Mouse (Mus musculus) midbrain, embryonic 16.5 days (tissue): ENCODE data around the gene Kcnt2. TPM values are rescaled to one million over a fixed set of nuclear protein-coding genes. Genes with fewer than 3 reads are reported as not detected.

Experiments used
- ATAC-seq: fragments of 200-750 bp; cut with Nextera tagmentation; 2 replicates; pipeline ENCODE4 v1.8.0; 2017; ENCODE audit warnings: moderate TSS enrichment
- H3K27ac ChIP-seq: fragments of 300-500 bp; sonication (generic); 2 replicates; pipeline ENCODE4 v1.5.1; 2014; ENCODE audit warnings: mild to moderate bottlenecking, low read length, mixed read lengths
- H3K27me3 ChIP-seq: fragments of 300-500 bp; sonication (generic); 2 replicates; pipeline ENCODE4 v1.6.1; 2014; ENCODE audit warnings: low read depth, low read length, mixed read lengths; ENCODE audit not compliant: control insufficient read depth, insufficient read depth
- H3K36me3 ChIP-seq: fragments of 300-500 bp; sonication (generic); 2 replicates; pipeline ENCODE4 v1.6.1; 2014; ENCODE audit warnings: mild to moderate bottlenecking, low read length, moderate library complexity, mixed read lengths; ENCODE audit not compliant: control insufficient read depth, insufficient read depth
- H3K4me1 ChIP-seq: fragments of 300-500 bp; sonication (generic); 2 replicates; pipeline ENCODE4 v1.6.1; 2014; ENCODE audit warnings: mild to moderate bottlenecking, low read length, mixed read lengths; ENCODE audit not compliant: control insufficient read depth, insufficient read depth
- H3K4me2 ChIP-seq: fragments of 300-500 bp; sonication (generic); 2 replicates; pipeline ENCODE4 v1.6.1; 2014; ENCODE audit warnings: mild to moderate bottlenecking, low read length, mixed read lengths
- H3K4me3 ChIP-seq: fragments of 300-500 bp; sonication (generic); 2 replicates; pipeline ENCODE4 v1.5.1; 2014; ENCODE audit warnings: low read depth, mild to moderate bottlenecking, low read length, moderate library complexity, mixed read lengths
- H3K9ac ChIP-seq: fragments of 300-500 bp; sonication (generic); 2 replicates; pipeline ENCODE4 v1.6.1; 2014; ENCODE audit warnings: low read depth, low read length, mixed read lengths
- H3K9me3 ChIP-seq: fragments of 300-500 bp; sonication (generic); replicated peaks from 2 replicates; pipeline ENCODE4 v1.6.1; 2014; ENCODE audit warnings: mild to moderate bottlenecking, low read length, mixed read lengths; ENCODE audit not compliant: control insufficient read depth, poor library complexity, severe bottlenecking
- whole genome bisulfite sequencing: fragments of 180-500 bp; shearing (Covaris S2); extraction: QIAGEN DNeasy Blood & Tissue Kit; methylation state at CpG from one replicate; pipeline ENCODE4 v1.1.7; 2014; 5-methylcytosine and 5-hydroxymethylcytosine counted together
- polyA plus RNA-seq: library from polyadenylated mRNA; unstranded; fragments of >200 nt; fragmentation: Nextera tagmentation; extraction: Ambion mirVana; gene quantifications from 2 replicates; pipeline ENCODE4 v1.2.1, GENCODE M21; 2015

Gene Kcnt2
- polyA plus RNA-seq, 1 experiment from 2014 or later = 3.8 TPM

- H3K36me3 ChIP-seq = no peaks in the 10 kb centered on the region
- no peaks in the 10 kb centered on the region for H3K9me3 ChIP-seq
- H3K27me3 ChIP-seq = no peaks in the 10 kb centered on the region
- no peak for ATAC-seq
- WGBS = 85% methylated on average over 3 of the region's 3 CpGs
- no peak overlapping the region for H3K9ac ChIP-seq
- no peak overlapping the region for H3K4me3 ChIP-seq
- no peak overlapping the region for H3K4me2 ChIP-seq
- no peaks in the 10 kb centered on the region for H3K4me1 ChIP-seq
- no peak overlapping the region for H3K27ac ChIP-seq
Measured at GRCm38 (mm10) chr1:140333702-140334101, 87.7 kb downstream of the Kcnt2 start.

- Histone ChIP-seq H3K4me1 (no peaks in the 10 kb centered on the region), H3K9ac (no peak overlapping the region), H3K4me2 (no peak overlapping the region), H3K27me3 (no peaks in the 10 kb centered on the region), H3K9me3 (no peaks in the 10 kb centered on the region), H3K4me3 (no peak overlapping the region), H3K36me3 (no peaks in the 10 kb centered on the region), H3K27ac (no peak overlapping the region)
- ATAC-seq = no peak
Measured at GRCm38 (mm10) chr1:140338417-140338816, 92.5 kb downstream of the Kcnt2 start.

DNA sequence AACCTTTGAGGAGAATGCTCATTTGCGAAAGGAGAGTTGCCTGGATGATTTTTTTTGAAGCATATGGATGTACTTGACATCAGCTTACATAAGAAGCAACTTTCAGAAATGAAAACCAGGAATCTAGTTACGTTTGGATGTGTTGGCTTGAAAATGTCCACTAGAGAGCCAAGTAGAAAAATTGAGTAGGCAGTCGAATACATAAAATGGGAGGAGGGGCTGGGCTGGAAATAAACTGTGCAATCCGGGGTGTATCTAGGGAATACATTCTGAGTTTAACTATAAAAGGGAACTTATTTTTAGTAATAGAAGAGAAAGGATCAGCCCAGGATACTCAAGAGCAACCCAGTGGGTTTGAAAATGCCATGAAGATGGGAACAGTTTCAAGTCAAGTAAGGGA is 93.4 kb downstream of the Kcnt2 start:
- 78% methylated on average over 4 of the region's 4 CpGs for WGBS
- Histone ChIP-seq H3K36me3 (no peaks in the 10 kb centered on the region), H3K4me3 (no peak overlapping the region), H3K4me1 (no peaks in the 10 kb centered on the region), H3K27ac (no peak overlapping the region), H3K9me3 (no peaks in the 10 kb centered on the region), H3K4me2 (no peak overlapping the region), H3K9ac (no peak overlapping the region), H3K27me3 (no peaks in the 10 kb centered on the region)
- no peak for ATAC-seq

DNA sequence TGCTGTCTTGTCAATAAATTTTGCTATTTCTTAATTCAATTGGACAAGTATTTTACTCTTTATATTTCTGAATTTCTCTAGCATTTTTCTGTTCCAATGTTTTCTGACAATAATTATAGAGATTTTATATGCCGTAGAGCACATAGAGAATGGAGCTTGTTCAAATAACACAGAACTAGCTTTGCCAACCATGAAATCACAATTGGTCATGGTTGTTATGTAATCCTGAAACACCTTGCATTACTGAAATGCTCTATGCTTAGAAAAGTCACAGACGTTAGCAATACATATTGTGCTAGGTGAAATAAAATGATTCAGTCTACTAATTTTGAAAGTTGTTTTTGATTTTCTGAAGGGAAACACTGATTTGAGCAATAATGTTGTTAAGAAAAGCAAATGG is 118.8 kb downstream of the Kcnt2 start:
- no peaks in the 10 kb centered on the region for H3K27me3 ChIP-seq
- H3K4me1 ChIP-seq = no peaks in the 10 kb centered on the region
- no peak overlapping the region for H3K9ac ChIP-seq
- no peaks in the 10 kb centered on the region for H3K36me3 ChIP-seq
- 32% methylated on average over 2 of the region's 2 CpGs for WGBS
- no peaks in the 10 kb centered on the region for H3K9me3 ChIP-seq
- ATAC-seq = no peak
- no peak overlapping the region for H3K4me3 ChIP-seq
- no peak overlapping the region for H3K27ac ChIP-seq
- no peak overlapping the region for H3K4me2 ChIP-seq

- Histone ChIP-seq H3K4me1 (no peaks in the 10 kb centered on the region), H3K4me3 (no peak overlapping the region), H3K9ac (no peak overlapping the region), H3K9me3 (no peaks in the 10 kb centered on the region), H3K27me3 (no peaks in the 10 kb centered on the region), H3K27ac (no peak overlapping the region), H3K4me2 (no peak overlapping the region), H3K36me3 (no peaks in the 10 kb centered on the region)
- ATAC-seq = no peak
- WGBS = 76% methylated on average over 1 of the region's 1 CpGs
Measured at GRCm38 (mm10) chr1:140373532-140373931, 127.6 kb downstream of the Kcnt2 start.

DNA sequence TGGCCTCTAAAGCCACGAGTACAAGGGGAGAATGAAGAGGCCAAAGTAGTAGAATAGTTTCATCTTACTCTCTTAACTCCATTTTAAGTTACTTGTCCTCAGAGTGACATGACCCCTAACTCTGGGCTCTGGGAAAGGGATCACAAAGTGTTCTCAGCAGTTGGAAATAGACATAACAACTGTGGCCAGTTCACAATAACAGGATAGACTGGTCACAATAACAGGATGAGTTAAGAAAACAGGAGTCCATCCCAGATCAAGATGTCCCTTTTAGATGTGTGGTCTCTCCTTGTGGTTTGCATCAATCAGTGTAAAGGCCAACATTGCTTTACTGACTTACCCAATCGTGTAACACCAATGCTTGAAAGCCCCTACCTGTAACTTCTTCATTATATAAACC is 132.8 kb downstream of the Kcnt2 start:
- ATAC-seq = no peak
- Histone ChIP-seq H3K4me3 (no peak overlapping the region), H3K9ac (no peak overlapping the region), H3K36me3 (no peaks in the 10 kb centered on the region), H3K4me2 (no peak overlapping the region), H3K9me3 (no peaks in the 10 kb centered on the region), H3K27me3 (no peaks in the 10 kb centered on the region), H3K27ac (no peak overlapping the region), H3K4me1 (no peaks in the 10 kb centered on the region)
- WGBS = 77% methylated on average over 2 of the region's 2 CpGs

- ATAC-seq = no peak
- WGBS = 41% methylated on average over 2 of the region's 2 CpGs
- no peak overlapping the region for H3K4me3 ChIP-seq
Measured at GRCm38 (mm10) chr1:140379526-140379925, 133.6 kb downstream of the Kcnt2 start.

GRCm38 (mm10) chr1:140381093-140381492 is 135.1 kb downstream of the Kcnt2 start:
- H3K36me3 ChIP-seq = no peaks in the 10 kb centered on the region
- ATAC-seq = no peak
- no peak overlapping the region for H3K27ac ChIP-seq
- no peaks in the 10 kb centered on the region for H3K27me3 ChIP-seq
- H3K9me3 ChIP-seq = no peaks in the 10 kb centered on the region
- H3K4me1 ChIP-seq = no peaks in the 10 kb centered on the region
- no peak overlapping the region for H3K4me3 ChIP-seq
- WGBS = 92% methylated on average over 3 of the region's 3 CpGs
- H3K9ac ChIP-seq = no peak overlapping the region
- H3K4me2 ChIP-seq = no peak overlapping the region

More at GRCm38 (mm10) chr1:140379526-140379925, 133.6 kb downstream of the Kcnt2 start:
- Histone ChIP-seq H3K36me3 (no peaks in the 10 kb centered on the region), H3K4me2 (no peak overlapping the region), H3K9me3 (no peaks in the 10 kb centered on the region), H3K9ac (no peak overlapping the region), H3K27me3 (no peaks in the 10 kb centered on the region), H3K27ac (no peak overlapping the region), H3K4me1 (no peaks in the 10 kb centered on the region)

GRCm38 (mm10) chr1:140390301-140390700 is 144.3 kb downstream of the Kcnt2 start:
- H3K36me3 ChIP-seq = no peaks in the 10 kb centered on the region
- ATAC-seq = no peak
- no peaks in the 10 kb centered on the region for H3K9me3 ChIP-seq
- H3K4me1 ChIP-seq = no peaks in the 10 kb centered on the region
- 71% methylated on average over 4 of the region's 4 CpGs for WGBS
- H3K27ac ChIP-seq = no peak overlapping the region
- no peak overlapping the region for H3K4me2 ChIP-seq
- H3K9ac ChIP-seq = no peak overlapping the region
- H3K27me3 ChIP-seq = no peaks in the 10 kb centered on the region
- H3K4me3 ChIP-seq = no peak overlapping the region

DNA sequence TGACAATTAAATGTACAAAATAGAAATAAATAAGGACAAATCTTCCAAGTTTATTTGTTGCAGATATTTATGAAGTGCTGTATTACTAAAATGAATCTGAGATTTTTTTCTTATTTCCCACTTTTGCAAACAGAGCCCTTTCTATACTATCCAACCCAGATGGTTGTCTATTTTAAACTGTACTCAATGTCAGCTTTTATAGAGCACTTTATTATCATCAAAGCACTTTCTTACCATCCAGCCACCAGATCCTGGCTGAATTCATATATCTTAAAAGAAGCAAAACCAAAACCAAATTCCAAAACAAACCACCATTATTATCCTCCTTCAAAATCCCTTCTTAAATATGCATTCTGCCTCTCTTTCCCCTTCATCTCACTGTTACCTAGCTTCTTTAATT is 151.8 kb downstream of the Kcnt2 start:
- Histone ChIP-seq H3K9me3 (no peaks in the 10 kb centered on the region), H3K27me3 (no peaks in the 10 kb centered on the region), H3K4me3 (no peak overlapping the region), H3K9ac (no peak overlapping the region), H3K4me2 (no peak overlapping the region), H3K36me3 (no peaks in the 10 kb centered on the region), H3K4me1 (no peaks in the 10 kb centered on the region), H3K27ac (no peak overlapping the region)
- ATAC-seq = no peak
